Mouse (Mus musculus) CH12.LX (cell line): ENCODE data around the gene Gm20388. TPM values are rescaled to one million over a fixed set of nuclear protein-coding genes. Genes with fewer than 3 reads are reported as not detected.

Experiments used
- DNase-seq: peaks from one replicate; pipeline ENCODE4 v3.0.0-alpha.2; 2013; ENCODE audit errors: extremely low read depth
- H3K27ac ChIP-seq: 2 replicates; pipeline ENCODE4 v1.5.1; 2012; ENCODE audit warnings: low read depth, mild to moderate bottlenecking, control low read depth, moderate library complexity; ENCODE audit not compliant: insufficient read depth
- H3K27me3 ChIP-seq: replicated peaks from 2 replicates; pipeline ENCODE3; 2012; ENCODE audit warnings: inconsistent platforms
- H3K36me3 ChIP-seq, 2 experiments: replicated peaks in 1 of 2; 2 replicates each; pipeline versions ENCODE3 to v1.6.1; 2012; ENCODE audit warnings: inconsistent platforms in 1 of 2, low read length in 1 of 2, mild to moderate bottlenecking in 1 of 2, mixed read lengths in 1 of 2, moderate library complexity in 1 of 2; ENCODE audit not compliant: control insufficient read depth in 1 of 2, insufficient read depth in 1 of 2
- H3K4me1 ChIP-seq, 2 experiments: 2 replicates each; pipeline ENCODE4 v1.6.1; 2012; ENCODE audit warnings: inconsistent platforms in 1 of 2, moderate library complexity in 1 of 2; ENCODE audit not compliant: insufficient read depth in 2 of 2, control insufficient read depth in 1 of 2
- H3K4me2 ChIP-seq: 2 replicates; pipeline ENCODE4 v1.6.1; 2012; ENCODE audit warnings: low read depth, mild to moderate bottlenecking, control low read depth; ENCODE audit not compliant: poor library complexity, insufficient read depth, severe bottlenecking
- H3K4me3 ChIP-seq, 3 experiments: fragments of 150-350 bp in 1 of 3; sonication (generic) in 1 of 3; replicated peaks in 1 of 3; 2 replicates each; pipeline versions ENCODE3 to v1.5.1; 2011 to 2012; ENCODE audit warnings: low read depth in 2 of 3, low read length in 2 of 3, mild to moderate bottlenecking in 2 of 3, moderate library complexity in 2 of 3, control low read depth in 1 of 3, improper control_type of control experiment in 1 of 3, inconsistent platforms in 1 of 3, mixed read lengths in 1 of 3; ENCODE audit not compliant: poor library complexity in 1 of 3
- H3K79me2 ChIP-seq: replicated peaks from 2 replicates; pipeline ENCODE4 v1.6.1; 2012; ENCODE audit warnings: mild to moderate bottlenecking, moderate library complexity; ENCODE audit not compliant: control insufficient read depth, poor library complexity, insufficient read depth, severe bottlenecking; ENCODE audit errors: extremely low read depth
- H3K9ac ChIP-seq: 2 replicates; pipeline ENCODE4 v1.6.1; 2012; ENCODE audit warnings: low read depth, mild to moderate bottlenecking, control low read depth, moderate library complexity; ENCODE audit not compliant: insufficient read depth
- H3K9me3 ChIP-seq: replicated peaks from 2 replicates; pipeline ENCODE3; 2012; ENCODE audit warnings: low read length, inconsistent platforms, mixed read lengths
- CHD1 ChIP-seq: IDR thresholded peaks from 2 replicates; pipeline ENCODE4 v1.6.1; 2012; ENCODE audit warnings: low read depth, low read length, improper control_type of control experiment, inconsistent platforms
- CHD2 ChIP-seq: IDR thresholded peaks from 2 replicates; pipeline ENCODE4 v1.6.1; 2011; ENCODE audit warnings: low read length, improper control_type of control experiment
- ELF1 ChIP-seq: IDR thresholded peaks from 2 replicates; pipeline ENCODE4 v1.6.1; 2014; ENCODE audit warnings: low read depth, mild to moderate bottlenecking, inconsistent platforms, low read length, improper control_type of control experiment
- EP300 ChIP-seq: IDR thresholded peaks from 2 replicates; pipeline ENCODE4 v1.6.1; 2011; ENCODE audit warnings: low read length, improper control_type of control experiment
- ETS1 ChIP-seq: conservative IDR thresholded peaks from 2 replicates; pipeline ENCODE4 v1.6.1; 2012; ENCODE audit warnings: low read depth, mild to moderate bottlenecking, inconsistent platforms, low read length, improper control_type of control experiment, moderate library complexity
- HCFC1 ChIP-seq: IDR thresholded peaks from 2 replicates; pipeline ENCODE4 v1.6.1; 2012; ENCODE audit warnings: low read depth, mild to moderate bottlenecking, inconsistent platforms, low read length, improper control_type of control experiment
- JUN ChIP-seq: IDR thresholded peaks from 2 replicates; pipeline ENCODE4 v1.6.1; 2011; ENCODE audit warnings: low read depth, mild to moderate bottlenecking, low read length, improper control_type of control experiment, moderate library complexity; ENCODE audit not compliant: insufficient read depth
- JUND ChIP-seq: conservative IDR thresholded peaks from 2 replicates; pipeline ENCODE4 v1.6.1; 2011; ENCODE audit warnings: low read depth, low read length, improper control_type of control experiment
- KAT2A ChIP-seq: IDR thresholded peaks from 2 replicates; pipeline ENCODE4 v1.6.1; 2012; ENCODE audit warnings: low read length, improper control_type of control experiment, inconsistent platforms; ENCODE audit not compliant: insufficient replicate concordance
- MAFK ChIP-seq: IDR thresholded peaks from 2 replicates; pipeline ENCODE4 v1.6.1; 2011; ENCODE audit warnings: low read length, improper control_type of control experiment; ENCODE audit not compliant: insufficient replicate concordance
- MAX ChIP-seq: IDR thresholded peaks from 2 replicates; pipeline ENCODE4 v1.6.1; 2011; ENCODE audit warnings: low read length, improper control_type of control experiment
- MAZ ChIP-seq: IDR thresholded peaks from 2 replicates; pipeline ENCODE4 v1.6.1; 2012; ENCODE audit warnings: low read depth, mild to moderate bottlenecking, inconsistent platforms, low read length, improper control_type of control experiment, moderate library complexity
- MEF2A ChIP-seq: IDR thresholded peaks from 2 replicates; pipeline ENCODE4 v1.6.1; 2014; ENCODE audit warnings: low read depth, mild to moderate bottlenecking, inconsistent platforms, low read length, improper control_type of control experiment, borderline replicate concordance
- MXI1 ChIP-seq: IDR thresholded peaks from 2 replicates; pipeline ENCODE4 v1.6.1; 2011; ENCODE audit warnings: mild to moderate bottlenecking, low read depth, low read length, improper control_type of control experiment
- MYC ChIP-seq: IDR thresholded peaks from 2 replicates; pipeline ENCODE4 v1.6.1; 2011; ENCODE audit warnings: low read depth, mild to moderate bottlenecking, improper control_type of control experiment, low read length
- NELFE ChIP-seq: IDR thresholded peaks from 2 replicates; pipeline ENCODE4 v1.6.1; 2011; ENCODE audit warnings: low read depth, low read length, improper control_type of control experiment
- NRF1 ChIP-seq: IDR thresholded peaks from 2 replicates; pipeline ENCODE4 v1.6.1; 2014; ENCODE audit warnings: low read depth, mild to moderate bottlenecking, inconsistent platforms, low read length, improper control_type of control experiment, moderate library complexity
- PAX5 ChIP-seq: IDR thresholded peaks from 2 replicates; pipeline ENCODE4 v1.6.1; 2012; ENCODE audit warnings: low read length, inconsistent platforms, mixed read lengths
- POLR2AphosphoS2 ChIP-seq: IDR thresholded peaks from 2 replicates; pipeline ENCODE4 v1.6.1; 2011; ENCODE audit warnings: low read depth, low read length, improper control_type of control experiment
- RAD21 ChIP-seq: IDR thresholded peaks from 2 replicates; pipeline ENCODE4 v1.6.1; 2011; ENCODE audit warnings: low read depth, mild to moderate bottlenecking, low read length, improper control_type of control experiment, moderate library complexity
- RCOR1 ChIP-seq: conservative IDR thresholded peaks from 2 replicates; pipeline ENCODE4 v1.6.1; 2012; ENCODE audit warnings: low read depth, mild to moderate bottlenecking, inconsistent platforms, low read length, improper control_type of control experiment
- SIN3A ChIP-seq: IDR thresholded peaks from 2 replicates; pipeline ENCODE4 v1.6.1; 2012; ENCODE audit warnings: low read length, improper control_type of control experiment, inconsistent platforms
- SMC3 ChIP-seq: IDR thresholded peaks from 2 replicates; pipeline ENCODE4 v1.6.1; 2011; ENCODE audit warnings: low read depth, low read length, improper control_type of control experiment
- TCF12 ChIP-seq: IDR thresholded peaks from 2 replicates; pipeline ENCODE4 v1.6.1; 2014; ENCODE audit warnings: low read depth, mild to moderate bottlenecking, inconsistent platforms, low read length, improper control_type of control experiment
- UBTF ChIP-seq: IDR thresholded peaks from 2 replicates; pipeline ENCODE4 v1.6.1; 2012; ENCODE audit warnings: low read depth, mild to moderate bottlenecking, inconsistent platforms, low read length, improper control_type of control experiment, moderate library complexity
- USF1 ChIP-seq: IDR thresholded peaks from 2 replicates; pipeline ENCODE4 v1.6.1; 2014; ENCODE audit warnings: low read depth, mild to moderate bottlenecking, inconsistent platforms, low read length, improper control_type of control experiment
- USF2 ChIP-seq: conservative IDR thresholded peaks from 2 replicates; pipeline ENCODE4 v1.6.1; 2011; ENCODE audit warnings: low read depth, low read length, improper control_type of control experiment
- ZC3H11A ChIP-seq: IDR thresholded peaks from 2 replicates; pipeline ENCODE4 v1.6.1; 2012; ENCODE audit warnings: low read depth, mild to moderate bottlenecking, inconsistent platforms, low read length, improper control_type of control experiment
- ZMIZ1 ChIP-seq: IDR thresholded peaks from 2 replicates; pipeline ENCODE4 v1.6.1; 2012; ENCODE audit warnings: low read depth, mild to moderate bottlenecking, inconsistent platforms, low read length, improper control_type of control experiment
- dilution Hi-C: fragments of 300-500 bp; cut with MboI; formaldehyde crosslinking; loops from 2 replicates; pipeline ENCODE4 v1.14.3; 2020; ENCODE audit warnings: low sequenced_read_pairs; ENCODE audit not compliant: extremely low pct_unique_long_range_greater_than_20kb, extremely low pct_ligation_motif_present
- in situ Hi-C: fragments of 300-500 bp; cut with MboI; formaldehyde crosslinking; loops from 3 replicates; pipeline ENCODE4 v1.14.3; 2019; ENCODE audit warnings: low sequenced_read_pairs, low pct_ligation_motif_present, low pct_unique_long_range_greater_than_20kb, mixed read lengths
- polyA plus RNA-seq: library from polyadenylated mRNA; unstranded; fragments of >175 nt; gene quantifications from 2 replicates; pipeline ENCODE4 v1.2.1, GENCODE M21; 2012; ENCODE audit warnings: low read depth; ENCODE audit not compliant: insufficient read length
- total RNA-seq, 2 experiments: library from RNA; depleted of rRNA; stranded (reverse); fragments of 300-350 nt in 1 of 2; fragments of >200 nt in 1 of 2; gene quantifications; 2 replicates each; pipeline ENCODE4 v1.2.3; 2012 to 2014

Gm20388 gene
- total and polyA plus RNA-seq, 3 experiments = 14.8 to 26.3 (median 22.2) TPM

- Histone ChIP-seq H3K79me2 (peaks cover 90% of the 10 kb centered on the region), H3K4me2 (no peak overlapping the region), H3K4me3 (no peak overlapping the region), H3K27ac (no peak overlapping the region), H3K9ac (no peak overlapping the region), H3K27me3 (no peaks in the 10 kb centered on the region), H3K36me3 (peaks cover 0 to 50% of the 10 kb centered on the region in 2 experiments), H3K9me3 (no peaks in the 10 kb centered on the region), H3K4me1 (peaks cover 0 to 61% of the 10 kb centered on the region in 2 experiments; a peak in 2 of 4 replicates)
- dilution Hi-C loops = no loop called here
- in situ Hi-C loops = no loop called here
- no peak for DNase-seq
- no peak for TF ChIP-seq RCOR1
- TF ChIP-seq JUND = no peak
- TF ChIP-seq NELFE = no peak
- no peak for TF ChIP-seq NRF1
- TF ChIP-seq MAFK = no peak
- TF ChIP-seq SIN3A = no peak
- no peak for TF ChIP-seq ZMIZ1
- TF ChIP-seq UBTF = no peak
- no peak for TF ChIP-seq MAZ
- TF ChIP-seq JUN = no peak
- no peak for TF ChIP-seq CHD2
- TF ChIP-seq ETS1 = no peak
- TF ChIP-seq MYC = no peak
- no peak for TF ChIP-seq ZC3H11A
- TF ChIP-seq KAT2A = no peak
- no peak for TF ChIP-seq MEF2A
- TF ChIP-seq RAD21 = no peak
These were observed 3068.8 kb downstream of the Gm20388 start for GRCm38 (mm10) chr8:122979424-122979823.

GRCm38 (mm10) chr8:122979865-122980509, 3069.3 kb downstream of the Gm20388 start:
- Histone ChIP-seq H3K27ac (no peak overlapping the region), H3K27me3 (no peaks in the 10 kb centered on the region), H3K4me3 (no peak overlapping the region), H3K4me1 (peaks cover 0 to 67% of the 10 kb centered on the region in 2 experiments; a peak in 2 of 4 replicates), H3K9me3 (no peaks in the 10 kb centered on the region), H3K4me2 (no peak overlapping the region), H3K9ac (no peak overlapping the region), H3K79me2 (peaks cover 90% of the 10 kb centered on the region), H3K36me3 (peaks cover 0 to 47% of the 10 kb centered on the region in 2 experiments)
- DNase-seq = no peak
- in situ Hi-C loops (no loop called here), dilution Hi-C loops (no loop called here)
- TF ChIP-seq USF2 = no peak
- no peak for TF ChIP-seq TCF12
- TF ChIP-seq CHD1 = no peak
- TF ChIP-seq MXI1 = no peak
- no peak for TF ChIP-seq NELFE
- no peak for TF ChIP-seq JUN
- no peak for TF ChIP-seq CHD2
- TF ChIP-seq MAFK = no peak
- no peak for TF ChIP-seq MAX
- TF ChIP-seq HCFC1 = no peak
- TF ChIP-seq SIN3A = no peak
- no peak for TF ChIP-seq POLR2AphosphoS2
- no peak for TF ChIP-seq EP300
- no peak for TF ChIP-seq USF1
- no peak for TF ChIP-seq SMC3
- no peak for TF ChIP-seq NRF1
- no peak for TF ChIP-seq ELF1
- TF ChIP-seq PAX5 = no peak
